ENCODE assay signal across 18 mouse cellular contexts in genomic region chr12:21492549-21493291, GRCm38 (mm10).
DNase-seq lines count a peak whose midpoint lies in the region; ATAC-seq and TF ChIP-seq lines count a peak whose summit lies in the region.
"Had no signal": no experiment of that assay in that cellular context is flagged by ENCODE, and none has a peak within 500 bp of the region (broad histone marks: within the 10 kb centered on the region; RNA-seq: fewer than 3 reads in every experiment).

No protein-coding gene starts in this region.

- no peaks in the 10 kb centered on the region for H3K9me3 ChIP-seq in heart, embryonic 11.5 days (replicated peaks; ENCODE audit: control insufficient read depth, low read length)
- no peaks in the 10 kb centered on the region for H3K9me3 ChIP-seq in intestine, embryonic 14.5 days (ENCODE audit: control insufficient read depth, low read length)
- no peaks in the 10 kb centered on the region for H3K9me3 ChIP-seq in midbrain, embryonic 16.5 days (replicated peaks; ENCODE audit: control insufficient read depth, low read length, poor library complexity, severe bottlenecking)
- no peaks in the 10 kb centered on the region for H3K9me3 ChIP-seq in hindbrain, embryonic 10.5 days
- H3K9me3 ChIP-seq in hindbrain, embryonic 11.5 days (ENCODE audit: control insufficient read depth, low read length): no peaks in the 10 kb centered on the region

- no peaks in the 10 kb centered on the region for H3K27me3 ChIP-seq in heart, embryonic 11.5 days (ENCODE audit: control insufficient read depth, insufficient read depth, low read length)
- H3K27me3 ChIP-seq in intestine, embryonic 14.5 days (replicated peaks; ENCODE audit: control insufficient read depth, insufficient read depth, low read length): no peaks in the 10 kb centered on the region
- no peaks in the 10 kb centered on the region for H3K27me3 ChIP-seq in midbrain, embryonic 16.5 days (ENCODE audit: control insufficient read depth, insufficient read depth, low read depth, low read length)
- no peaks in the 10 kb centered on the region for H3K27me3 ChIP-seq in hindbrain, embryonic 10.5 days (ENCODE audit: insufficient read depth, poor library complexity, severe bottlenecking)
- no peaks in the 10 kb centered on the region for H3K27me3 ChIP-seq in hindbrain, embryonic 11.5 days (ENCODE audit: control insufficient read depth, insufficient read depth, low read length)
- H3K27me3 ChIP-seq: CH12.LX; hindbrain, embryonic 12.5 days had no signal

- H3K9ac ChIP-seq in heart, embryonic 11.5 days (ENCODE audit: low read depth, low read length): no peak overlapping the region
- no peak overlapping the region for H3K9ac ChIP-seq in intestine, embryonic 14.5 days (ENCODE audit: low read length)
- H3K9ac ChIP-seq in midbrain, embryonic 16.5 days (ENCODE audit: low read depth, low read length): no peak overlapping the region
- no peak overlapping the region for H3K9ac ChIP-seq in hindbrain, embryonic 11.5 days (ENCODE audit: low read depth, low read length)
- H3K9ac ChIP-seq: hindbrain, embryonic 12.5 days had no signal

- H3K4me3 ChIP-seq in heart, embryonic 11.5 days (ENCODE audit: low read depth, low read length): no peak overlapping the region
- no peak overlapping the region for H3K4me3 ChIP-seq in left cerebral cortex, adult 2 months
- no peak overlapping the region for H3K4me3 ChIP-seq in intestine, embryonic 14.5 days (ENCODE audit: low read depth, low read length)
- H3K4me3 ChIP-seq in midbrain, embryonic 16.5 days (ENCODE audit: low read depth, low read length): no peak overlapping the region
- no peak overlapping the region for H3K4me3 ChIP-seq in hindbrain, embryonic 10.5 days
- no peak overlapping the region for H3K4me3 ChIP-seq in hindbrain, embryonic 11.5 days (ENCODE audit: low read depth, low read length)
- H3K4me3 ChIP-seq: hindbrain, embryonic 12.5 days; myocyte had no signal

- H3K36me3 ChIP-seq in heart, embryonic 11.5 days (ENCODE audit: control insufficient read depth, insufficient read depth, low read length): no peaks in the 10 kb centered on the region; the same call in 1 of the 2 replicates
- no peaks in the 10 kb centered on the region for H3K36me3 ChIP-seq in intestine, embryonic 14.5 days (ENCODE audit: control insufficient read depth, insufficient read depth, low read length)
- no peaks in the 10 kb centered on the region for H3K36me3 ChIP-seq in midbrain, embryonic 16.5 days (ENCODE audit: control insufficient read depth, insufficient read depth, low read length)
- no peaks in the 10 kb centered on the region for H3K36me3 ChIP-seq in hindbrain, embryonic 10.5 days
- no peaks in the 10 kb centered on the region for H3K36me3 ChIP-seq in hindbrain, embryonic 11.5 days (ENCODE audit: control insufficient read depth, insufficient read depth, low read length)
- H3K36me3 ChIP-seq: hindbrain, embryonic 12.5 days had no signal

- WGBS in heart, embryonic 11.5 days (ENCODE audit: insufficient replicate concordance): 52% methylated on average over 8 of the region's 8 CpGs
- 74% methylated on average over 8 of the region's 8 CpGs for WGBS in intestine, embryonic 14.5 days
- WGBS in midbrain, embryonic 16.5 days: 80% methylated on average over 8 of the region's 8 CpGs
- 80% methylated on average over 8 of the region's 8 CpGs for WGBS in hindbrain, embryonic 10.5 days
- WGBS in hindbrain, embryonic 11.5 days: 81% methylated on average over 8 of the region's 8 CpGs

- TF ChIP-seq CTCF in left cerebral cortex, adult 2 months (IDR thresholded peaks at IDR 0.05): no peak

- intact Hi-C loops in left cerebral cortex, adult 2 months (cut with DNase I): no loop called here
- intact Hi-C loops in left cerebral cortex, postnatal 25 days (cut with DNase I): no loop called here

- peak; percentile 22; the same call in 1 of the 2 replicates for ATAC-seq in heart, embryonic 11.5 days (replicated peaks; ENCODE audit: insufficient number of reproducible peaks, low FRiP score, low TSS enrichment)
- peak; percentile 74 for ATAC-seq in intestine, embryonic 14.5 days (replicated peaks; ENCODE audit: low FRiP score, low TSS enrichment, low read depth)
- ATAC-seq in midbrain, embryonic 16.5 days: peak; percentile 57; the same call in 1 of the 2 replicates
- no peak for ATAC-seq in hindbrain, embryonic 11.5 days (ENCODE audit: low FRiP score)

- H3K4me2 ChIP-seq in heart, embryonic 11.5 days: no peak overlapping the region
- H3K4me2 ChIP-seq in intestine, embryonic 14.5 days (ENCODE audit: low read length): no peak overlapping the region
- H3K4me2 ChIP-seq in midbrain, embryonic 16.5 days (ENCODE audit: low read length): no peak overlapping the region
- H3K4me2 ChIP-seq in hindbrain, embryonic 11.5 days (replicated peaks; ENCODE audit: low read depth, low read length): no peak overlapping the region
- H3K4me2 ChIP-seq: hindbrain, embryonic 12.5 days had no signal

- 0 out of 2 replicates have a peak, but pooled peaks cover 6% of the 10 kb centered on the region for H3K4me1 ChIP-seq in heart, embryonic 11.5 days (ENCODE audit: control insufficient read depth, insufficient read depth, low read length)
- H3K4me1 ChIP-seq in intestine, embryonic 14.5 days (replicated peaks; ENCODE audit: control insufficient read depth, insufficient read depth, low read length): no peaks in the 10 kb centered on the region
- H3K4me1 ChIP-seq in midbrain, embryonic 16.5 days (ENCODE audit: control insufficient read depth, insufficient read depth, low read length): peaks cover 5% of the 10 kb centered on the region
- H3K4me1 ChIP-seq in hindbrain, embryonic 10.5 days (replicated peaks): peaks cover 13% of the 10 kb centered on the region
- H3K4me1 ChIP-seq in hindbrain, embryonic 11.5 days (replicated peaks; ENCODE audit: control insufficient read depth, insufficient read depth, low read length): no peaks in the 10 kb centered on the region

- DNase-seq in heart, postnatal 4 days: no peak
- DNase-seq in left cerebral cortex, adult 2 months (ENCODE audit: extremely low spot score in 1 of 2, low spot score in 2 of 2): no peak
- no peak for DNase-seq in left cerebral cortex, postnatal 25 days (ENCODE audit: low spot score in 2 of 2)
- DNase-seq in intestine, embryonic 14.5 days (ENCODE audit: low spot score): no peak
- DNase-seq in hindbrain, embryonic 10.5 days (ENCODE audit: low spot score): no peak
- DNase-seq in hindbrain, embryonic 11.5 days (ENCODE audit: low spot score): no peak
- DNase-seq: adrenal gland, postnatal 25 days; cerebellum, adult 11 months; kidney, adult 11 months; left cerebral cortex, postnatal 4 days; liver; lung, adult 18-20 months; lung, postnatal 36 days had no signal

- H3K27ac ChIP-seq in heart, embryonic 11.5 days (ENCODE audit: low read depth, low read length): no peak overlapping the region
- H3K27ac ChIP-seq in left cerebral cortex, adult 2 months: peak overlapping the region; percentile 60
- no peak overlapping the region for H3K27ac ChIP-seq in intestine, embryonic 14.5 days (ENCODE audit: low read depth)
- H3K27ac ChIP-seq in midbrain, embryonic 16.5 days (ENCODE audit: low read length): peak overlapping the region; percentile 19; the same call in 1 of the 2 replicates
- H3K27ac ChIP-seq in hindbrain, embryonic 10.5 days: no peak overlapping the region
- no peak overlapping the region for H3K27ac ChIP-seq in hindbrain, embryonic 11.5 days (ENCODE audit: low read depth, low read length)
- H3K27ac ChIP-seq: hindbrain, embryonic 12.5 days had no signal

Comparison
In these comparisons a context has a peak if more than half of its experiments do, and no peak if none do; other contexts are left out.
1. H3K27ac ChIP-seq: peak in left cerebral cortex, adult 2 months (single experiment) and midbrain, embryonic 16.5 days (single experiment); none in heart, embryonic 11.5 days (single experiment), intestine, embryonic 14.5 days (single experiment), hindbrain, embryonic 10.5 days (single experiment) and hindbrain, embryonic 11.5 days (single experiment).